Mouse (Mus musculus) telencephalon, adult 2 months (tissue): ENCODE data around the gene As3mt.
A peak's percentile ranks its signal among the peaks of the same experiment; 100 is the strongest.

Experiments
- DNase-seq: peaks from one replicate; pipeline ENCODE4 v3.0.0-alpha.2; 2011; ENCODE audit warnings: low read depth, low spot score

Gene As3mt

GRCm38 (mm10) chr19:46784502-46784901, 77.2 kb downstream of the As3mt start:
- no peak for DNase-seq

- peak; percentile 62 for DNase-seq
These were observed 78.4 kb downstream of the As3mt start for GRCm38 (mm10) chr19:46785633-46786032.

GRCm38 (mm10) chr19:46789782-46790181, 82.5 kb downstream of the As3mt start:
- DNase-seq: peak; percentile 73
